ENCODE assay signal across 16 mouse cellular contexts in the genomic region with DNA sequence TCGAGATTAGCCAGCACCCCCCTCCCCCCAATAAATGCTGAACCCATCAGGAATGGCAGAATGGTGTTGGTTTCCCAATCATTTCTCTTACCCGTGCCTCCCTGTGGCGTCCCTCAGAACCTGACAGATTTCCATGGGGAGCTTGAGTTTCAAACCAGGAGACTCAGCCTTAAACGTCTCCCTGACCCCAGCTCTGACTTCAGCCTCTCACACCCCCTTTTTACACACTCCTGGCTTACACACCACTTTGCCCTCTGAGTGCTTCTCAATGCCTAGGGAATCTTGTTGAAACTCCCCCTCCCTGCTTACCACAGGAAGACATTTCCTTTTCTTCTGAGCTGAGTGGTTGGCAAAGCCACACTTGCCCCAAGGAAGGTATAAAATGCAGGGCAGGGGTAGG.
"Had no signal": no experiment of that assay in that cellular context is flagged by ENCODE, and none has a peak within 500 bp of the region (broad histone marks: within the 10 kb centered on the region; RNA-seq: fewer than 3 reads in every experiment).

No protein-coding gene starts in this region.

- H3K4me3 ChIP-seq: neural tube, embryonic 13.5 days; neural tube, embryonic 15.5 days; stomach, embryonic 15.5 days had no signal

- H3K9me3 ChIP-seq: neural tube, embryonic 13.5 days; neural tube, embryonic 15.5 days; stomach, embryonic 15.5 days had no signal

- H3K27me3 ChIP-seq: neural tube, embryonic 13.5 days; neural tube, embryonic 15.5 days; stomach, embryonic 15.5 days had no signal

- H3K4me2 ChIP-seq: neural tube, embryonic 13.5 days; neural tube, embryonic 15.5 days; stomach, embryonic 15.5 days had no signal

- H3K9ac ChIP-seq: neural tube, embryonic 13.5 days; neural tube, embryonic 15.5 days; stomach, embryonic 15.5 days had no signal

- DNase-seq: retina, postnatal 1 day; right cerebral cortex, adult 18-20 months; right cerebral cortex, postnatal 14 days; right cerebral cortex, postnatal 25 days; right cerebral cortex, postnatal 4 days; spleen, adult 18-20 months; thymus, adult 18-20 months; thymus, adult 2 months; thymus, postnatal 14 days; thymus, postnatal 25 days; thymus, postnatal 36 days; thymus, postnatal 4 days had no signal

- H3K27ac ChIP-seq: neural tube, embryonic 13.5 days; neural tube, embryonic 15.5 days; stomach, embryonic 15.5 days; stomach, postnatal 0 days had no signal

- H3K4me1 ChIP-seq: neural tube, embryonic 13.5 days; neural tube, embryonic 15.5 days; stomach, embryonic 15.5 days had no signal

- H3K36me3 ChIP-seq: neural tube, embryonic 13.5 days; neural tube, embryonic 15.5 days; stomach, embryonic 15.5 days had no signal
